In genomic region chr9:89879574-89879973, GRCm38 (mm10) we compare ENCODE assay signal across 8 mouse cellular contexts. TPM values are rescaled to one million over a fixed set of nuclear protein-coding genes. Genes with fewer than 3 reads are reported as not detected.
DNase-seq lines count a peak whose midpoint lies in the region; ATAC-seq and TF ChIP-seq lines count a peak whose summit lies in the region.

No protein-coding gene starts in this region.

- 57% methylated on average over 31 of the region's 31 CpGs for WGBS in kidney, embryonic 15.5 days
- 72% methylated on average over 31 of the region's 31 CpGs for WGBS in midbrain, embryonic 15.5 days
- 58% methylated on average over 31 of the region's 31 CpGs for WGBS in thymus, adult 2 months

- no peak for DNase-seq in kidney, adult 11 months
- DNase-seq in brain, adult 2 months (ENCODE audit: low read depth, low spot score) = peak; percentile 67
- no peak for DNase-seq in cerebellum, adult 18-20 months
- DNase-seq in gastrocnemius, postnatal 10 days = no peak
- DNase-seq in thymus, adult 2 months = no peak

- 0 out of 2 replicates have a peak, but pooled peaks have one; percentile 56 for ATAC-seq in kidney, embryonic 15.5 days (replicated peaks; ENCODE audit: low FRiP score)
- peak; percentile 83 for ATAC-seq in granulocyte monocyte progenitor cell, adult 5-6 weeks (replicated peaks; ENCODE audit: poor library complexity, severe bottlenecking)
- peak; percentile 86 for ATAC-seq in midbrain, embryonic 15.5 days (replicated peaks)

- H3K36me3 ChIP-seq in kidney, embryonic 15.5 days = no peaks in the 10 kb centered on the region
- H3K36me3 ChIP-seq in midbrain, embryonic 15.5 days (replicated peaks) = no peaks in the 10 kb centered on the region
- no peaks in the 10 kb centered on the region for H3K36me3 ChIP-seq in thymus, adult 2 months (ENCODE audit: control insufficient read depth, insufficient read depth, low read length)

- no peak overlapping the region for H3K9ac ChIP-seq in kidney, embryonic 15.5 days
- no peak overlapping the region for H3K9ac ChIP-seq in midbrain, embryonic 15.5 days

- TF ChIP-seq POLR2A in thymus, adult 2 months (IDR thresholded peaks at IDR 0.05; ENCODE audit: control insufficient read depth, extremely low read depth, insufficient read depth, low read length, poor library complexity) = no peak

- H3K4me2 ChIP-seq in kidney, embryonic 15.5 days = peak overlapping the region; percentile 27; the same call in 1 of the 2 replicates
- peak overlapping the region; percentile 27 for H3K4me2 ChIP-seq in midbrain, embryonic 15.5 days

- H3K27me3 ChIP-seq in kidney, embryonic 15.5 days = peaks cover 76% of the 10 kb centered on the region
- peaks cover 24% of the 10 kb centered on the region for H3K27me3 ChIP-seq in midbrain, embryonic 15.5 days (replicated peaks)
- peaks cover 2% of the 10 kb centered on the region; the same call in 1 of the 2 replicates for H3K27me3 ChIP-seq in thymus, adult 2 months (ENCODE audit: control insufficient read depth, insufficient read depth, low read length)

- no peak for TF ChIP-seq CTCF in thymus, adult 2 months (IDR thresholded peaks at IDR 0.05; ENCODE audit: borderline replicate concordance, control insufficient read depth, extremely low read depth, insufficient read depth, low read length, poor library complexity)

- H3K4me1 ChIP-seq in kidney, embryonic 15.5 days = no peaks in the 10 kb centered on the region
- H3K4me1 ChIP-seq in midbrain, embryonic 15.5 days = no peaks in the 10 kb centered on the region
- H3K4me1 ChIP-seq in thymus, adult 2 months (replicated peaks; ENCODE audit: control insufficient read depth, insufficient read depth, low read length) = no peaks in the 10 kb centered on the region

- H3K4me3 ChIP-seq in kidney, embryonic 15.5 days (replicated peaks) = no peak overlapping the region
- no peak overlapping the region for H3K4me3 ChIP-seq in midbrain, embryonic 15.5 days
- H3K4me3 ChIP-seq in thymus, adult 2 months (ENCODE audit: control insufficient read depth, insufficient read depth, low read length) = no peak overlapping the region

- peaks cover 6% of the 10 kb centered on the region; the same call in 1 of the 2 replicates for H3K9me3 ChIP-seq in kidney, embryonic 15.5 days (replicated peaks)
- no peaks in the 10 kb centered on the region for H3K9me3 ChIP-seq in midbrain, embryonic 15.5 days

- no peak overlapping the region for H3K27ac ChIP-seq in kidney, embryonic 15.5 days
- H3K27ac ChIP-seq in midbrain, embryonic 15.5 days = no peak overlapping the region
- H3K27ac ChIP-seq in thymus, adult 2 months (ENCODE audit: control insufficient read depth, insufficient read depth, low read length) = no peak overlapping the region

RNA-seq across cellular contexts. Expression of gene Rasgrf1, which starts 30.1 kb away (rescaled TPM):
- polyA plus RNA-seq in kidney, embryonic 15.5 days (2015; fragmentation: Nextera tagmentation; extraction: Ambion mirVana) = 0.08 and 0.14 TPM in 2 replicates
- 0.26 TPM in 1 of 2 replicates, not detected in the other for total RNA-seq in granulocyte monocyte progenitor cell, adult 5-6 weeks (2014; fragmentation: Nextera tagmentation)
- not detected in 2 replicates for total RNA-seq in granulocyte monocyte progenitor cell, adult 5-6 weeks (2017)
- polyA plus RNA-seq in midbrain, embryonic 15.5 days (2015; fragmentation: Nextera tagmentation; extraction: Ambion mirVana) = 4.4 and 5.3 TPM in 2 replicates
- total RNA-seq in gastrocnemius, postnatal 10 days (2021) = under 1 TPM; 0.14 to 0.29 TPM
- polyA plus RNA-seq in thymus, adult 2 months (2012; rRNA removed) = 0.11 and 0.22 TPM in 2 replicates
